Mouse (Mus musculus): ENCODE measurements at regions not wholly inside any gene's neighbourhood (a gene's known extent, or its start where the extent isn't known, plus 50 kb on each side); places are given as distances from the start of the nearest gene placed in this dataset.

DNA sequence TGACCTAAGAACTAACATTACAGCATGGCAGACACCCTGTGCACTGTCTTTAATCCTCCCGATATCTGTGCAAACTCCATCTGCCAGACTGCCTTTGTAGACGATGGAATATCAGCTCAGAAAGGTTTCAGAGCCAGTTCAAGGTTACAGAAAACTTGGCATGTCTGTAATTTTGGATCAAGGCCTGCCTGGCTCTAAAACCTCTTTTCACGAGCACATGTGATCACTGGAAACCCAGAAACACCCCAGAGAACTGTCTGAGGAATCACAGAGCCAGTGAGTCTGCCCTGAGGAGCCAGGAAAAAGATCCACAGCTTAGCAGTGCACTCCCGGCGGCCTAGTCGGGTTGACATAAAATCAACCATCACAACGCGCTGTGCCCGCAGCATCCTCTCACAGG, 149.7 kb upstream of the Fbxo11 start:
- no peaks in the 10 kb centered on the region for H3K79me2 ChIP-seq (ENCODE audit: control insufficient read depth, insufficient read depth)
- no peak overlapping the region for H3K4me3 ChIP-seq
- H3K4me2 ChIP-seq (ENCODE audit: low read depth), result no peak overlapping the region
- no peaks in the 10 kb centered on the region for H3K36me3 ChIP-seq (ENCODE audit: control insufficient read depth, insufficient read depth)
- no peaks in the 10 kb centered on the region for H3K27me3 ChIP-seq (ENCODE audit: control insufficient read depth, insufficient read depth, insufficient read length)
- TF ChIP-seq MYOG (IDR thresholded peaks at IDR 0.05; ENCODE audit: control insufficient read depth in 1 of 3, insufficient read depth in 1 of 3, insufficient read length in 2 of 3, low read depth in 2 of 3), result no peak
- no peak for TF ChIP-seq TCF12 (IDR thresholded peaks at IDR 0.05; ENCODE audit: insufficient read depth, poor library complexity, severe bottlenecking)
- no peak for TF ChIP-seq TCF3 (IDR thresholded peaks at IDR 0.05; ENCODE audit: insufficient read length, low read depth)
- no peak for TF ChIP-seq MYOD1 (IDR thresholded peaks at IDR 0.05; ENCODE audit: control insufficient read depth in 1 of 3, insufficient read length in 2 of 3, low read depth in 2 of 3)
- no peak for TF ChIP-seq REST (IDR thresholded peaks at IDR 0.05; ENCODE audit: insufficient read depth, insufficient read length)
- H3ac ChIP-seq (ENCODE audit: control insufficient read depth, insufficient read length), result no peak overlapping the region

DNA sequence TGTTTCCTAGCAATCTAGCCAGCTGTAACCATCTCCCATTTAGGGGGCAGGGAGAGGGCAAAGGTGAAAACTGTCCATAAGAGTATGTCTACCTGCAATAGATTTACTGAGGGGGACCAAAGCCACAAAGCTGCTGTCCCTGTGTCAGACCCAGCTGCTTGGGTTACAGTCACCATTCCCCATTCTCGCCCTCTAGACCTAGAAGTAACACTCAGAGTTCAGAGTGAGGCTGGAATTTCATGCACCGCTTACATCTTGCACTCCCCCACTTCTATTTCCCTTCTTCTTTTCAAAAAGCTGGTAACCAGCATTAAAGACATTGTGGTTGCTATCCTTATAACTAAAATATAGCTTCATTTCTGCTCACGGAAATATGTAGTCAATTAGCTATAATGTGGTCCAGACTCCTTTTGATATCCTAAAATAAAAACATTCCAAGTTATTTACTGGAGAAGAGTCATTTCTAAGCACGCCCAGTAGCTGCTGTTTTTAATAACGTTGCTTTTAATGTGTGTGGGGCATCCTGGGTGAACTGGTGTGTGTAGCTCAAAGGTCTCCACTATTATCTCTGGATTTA, 157.4 kb upstream of the Fbxo11 start:
- H3K79me2 ChIP-seq (ENCODE audit: control insufficient read depth, insufficient read depth), result no peaks in the 10 kb centered on the region
- H3K27me3 ChIP-seq (ENCODE audit: control insufficient read depth, insufficient read depth, insufficient read length), result no peaks in the 10 kb centered on the region
- no peaks in the 10 kb centered on the region for H3K36me3 ChIP-seq (ENCODE audit: control insufficient read depth, insufficient read depth)
- no peak for TF ChIP-seq TCF12 (IDR thresholded peaks at IDR 0.05; ENCODE audit: insufficient read depth, poor library complexity, severe bottlenecking)
- no peak for TF ChIP-seq POLR2A (IDR thresholded peaks at IDR 0.05; ENCODE audit: insufficient read length, low read depth)
- no peak for TF ChIP-seq USF1 (IDR thresholded peaks at IDR 0.05; ENCODE audit: low read depth)
- no peak for TF ChIP-seq E2F4 (IDR thresholded peaks at IDR 0.05; ENCODE audit: insufficient read depth)
- no peak for TF ChIP-seq CEBPB (IDR thresholded peaks at IDR 0.05; ENCODE audit: insufficient read depth, poor library complexity, severe bottlenecking)
- TF ChIP-seq MYOD1 (IDR thresholded peaks at IDR 0.05; ENCODE audit: control insufficient read depth in 1 of 3, insufficient read length in 2 of 3, low read depth in 2 of 3), result no peak
- no peak for TF ChIP-seq REST (IDR thresholded peaks at IDR 0.05; ENCODE audit: insufficient read depth, insufficient read length)
- no peak for TF ChIP-seq POLR2AphosphoS2 (IDR thresholded peaks at IDR 0.05; ENCODE audit: insufficient read length, low read depth)
- TF ChIP-seq TCF3 (IDR thresholded peaks at IDR 0.05; ENCODE audit: insufficient read length, low read depth), result no peak
- TF ChIP-seq MYOG (IDR thresholded peaks at IDR 0.05; ENCODE audit: control insufficient read depth in 1 of 3, insufficient read depth in 1 of 3, insufficient read length in 2 of 3, low read depth in 2 of 3), result no peak
- TF ChIP-seq SRF (IDR thresholded peaks at IDR 0.05; ENCODE audit: control insufficient read depth, insufficient read length, low read depth), result no peak
- TF ChIP-seq MAX (IDR thresholded peaks at IDR 0.05; ENCODE audit: low read depth), result no peak
- H3K4me3 ChIP-seq, result no peak overlapping the region
- no peak overlapping the region for H3ac ChIP-seq (ENCODE audit: control insufficient read depth, insufficient read length)
- no peak overlapping the region for H3K4me2 ChIP-seq (ENCODE audit: low read depth)

DNA sequence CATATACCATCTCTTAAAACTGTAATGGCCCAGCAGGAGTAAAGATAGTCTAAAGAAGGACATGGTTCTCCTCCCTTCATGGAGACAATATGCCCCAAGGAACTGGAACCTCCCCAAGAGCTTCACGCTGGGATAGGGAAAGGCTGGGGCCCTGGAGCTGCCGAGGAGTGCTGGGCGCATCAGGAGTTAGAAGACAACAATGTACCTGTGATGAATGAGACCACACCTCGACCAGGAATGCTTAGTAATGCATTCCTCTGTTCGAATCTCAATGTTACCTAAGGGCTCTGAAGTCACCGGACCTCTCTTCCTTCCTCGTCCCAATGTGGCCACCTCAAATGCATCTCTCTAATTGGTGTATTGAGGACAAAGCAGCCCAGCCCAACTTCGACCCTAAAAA, 175.4 kb upstream of the Fbxo11 start:
- no peaks in the 10 kb centered on the region for H3K27me3 ChIP-seq (ENCODE audit: control insufficient read depth, insufficient read depth, insufficient read length)
- no peak overlapping the region for H3K4me2 ChIP-seq (ENCODE audit: low read depth)
- no peak overlapping the region for H3ac ChIP-seq (ENCODE audit: control insufficient read depth, insufficient read length)
- H3K4me3 ChIP-seq, result no peak overlapping the region
- no peaks in the 10 kb centered on the region for H3K36me3 ChIP-seq (ENCODE audit: control insufficient read depth, insufficient read depth)
- TF ChIP-seq POLR2AphosphoS2 (IDR thresholded peaks at IDR 0.05; ENCODE audit: insufficient read length, low read depth) (no peak), TCF12 (IDR thresholded peaks at IDR 0.05; ENCODE audit: insufficient read depth, poor library complexity, severe bottlenecking) (no peak), CEBPB (IDR thresholded peaks at IDR 0.05; ENCODE audit: insufficient read depth, poor library complexity, severe bottlenecking) (no peak), E2F4 (IDR thresholded peaks at IDR 0.05; ENCODE audit: insufficient read depth) (no peak), POLR2A (IDR thresholded peaks at IDR 0.05; ENCODE audit: insufficient read length, low read depth) (no peak), USF1 (IDR thresholded peaks at IDR 0.05; ENCODE audit: low read depth) (no peak), MYOG (IDR thresholded peaks at IDR 0.05; ENCODE audit: control insufficient read depth in 1 of 3, insufficient read depth in 1 of 3, insufficient read length in 2 of 3, low read depth in 2 of 3) (no peak), MYOD1 (IDR thresholded peaks at IDR 0.05; ENCODE audit: control insufficient read depth in 1 of 3, insufficient read length in 2 of 3, low read depth in 2 of 3) (no peak), REST (IDR thresholded peaks at IDR 0.05; ENCODE audit: insufficient read depth, insufficient read length) (no peak), TCF3 (IDR thresholded peaks at IDR 0.05; ENCODE audit: insufficient read length, low read depth) (no peak), MAX (IDR thresholded peaks at IDR 0.05; ENCODE audit: low read depth) (no peak), SRF (IDR thresholded peaks at IDR 0.05; ENCODE audit: control insufficient read depth, insufficient read length, low read depth) (no peak)
- H3K79me2 ChIP-seq (ENCODE audit: control insufficient read depth, insufficient read depth), result no peaks in the 10 kb centered on the region

DNA sequence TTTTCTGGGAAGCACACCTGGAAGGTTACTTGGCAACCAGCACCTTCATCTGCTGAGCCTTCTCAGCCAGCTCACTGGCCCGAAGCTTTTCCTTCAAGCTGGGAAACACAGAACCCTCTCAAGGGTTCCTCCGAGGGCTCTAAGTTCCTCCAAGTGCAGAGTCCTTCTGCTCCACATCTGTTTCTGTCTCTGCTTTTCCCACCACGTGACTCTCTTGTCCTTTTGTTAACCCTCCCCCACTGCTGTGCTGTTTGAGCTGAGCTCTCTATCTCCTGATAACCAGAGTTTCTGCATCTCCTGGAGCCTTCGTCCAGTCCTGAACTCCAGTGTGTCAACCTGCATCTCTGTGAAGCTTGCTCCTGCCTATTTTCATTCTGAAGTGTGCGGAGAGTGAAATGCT, 183.5 kb upstream of the Fbxo11 start:
- no peak for TF ChIP-seq MYOD1 (IDR thresholded peaks at IDR 0.05; ENCODE audit: control insufficient read depth in 1 of 3, insufficient read length in 2 of 3, low read depth in 2 of 3)
- TF ChIP-seq USF1 (IDR thresholded peaks at IDR 0.05; ENCODE audit: low read depth), result peak; percentile 56
- Histone ChIP-seq H3K36me3 (ENCODE audit: control insufficient read depth, insufficient read depth) (no peaks in the 10 kb centered on the region), H3K79me2 (ENCODE audit: control insufficient read depth, insufficient read depth) (no peaks in the 10 kb centered on the region), H3K4me3 (no peak overlapping the region), H3ac (ENCODE audit: control insufficient read depth, insufficient read length) (no peak overlapping the region), H3K4me2 (ENCODE audit: low read depth) (no peak overlapping the region), H3K27me3 (ENCODE audit: control insufficient read depth, insufficient read depth, insufficient read length) (no peaks in the 10 kb centered on the region)

DNA sequence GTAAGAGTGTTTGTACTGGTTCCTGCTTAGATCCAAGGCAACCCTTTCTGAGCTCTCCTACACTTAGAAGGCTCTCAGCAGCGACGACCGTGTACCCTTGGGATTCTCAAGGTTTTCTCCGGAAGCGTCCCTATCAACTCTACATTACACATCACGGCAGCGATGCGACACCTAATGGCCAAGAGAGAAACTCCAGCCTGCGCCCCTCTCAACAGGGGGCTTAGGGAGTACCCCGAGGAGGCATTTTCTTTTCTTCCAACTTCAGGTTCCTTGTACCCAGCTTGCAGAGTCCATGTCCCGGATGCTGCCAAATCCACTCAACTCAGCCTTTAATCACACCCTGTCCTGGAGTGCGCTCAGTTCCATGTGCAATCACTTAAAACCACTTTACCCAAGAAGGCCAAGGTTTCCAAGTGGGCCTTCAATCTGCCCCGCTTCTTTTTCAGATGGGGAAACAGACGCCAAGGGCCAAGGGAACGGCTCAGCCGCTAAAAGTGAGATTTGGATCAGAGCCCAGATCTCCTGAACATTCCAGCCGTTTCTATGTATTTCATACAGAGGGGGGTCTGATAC, 186.9 kb upstream of the Fbxo11 start:
- Histone ChIP-seq H3K36me3 (ENCODE audit: control insufficient read depth, insufficient read depth) (no peaks in the 10 kb centered on the region), H3K4me3 (no peak overlapping the region), H3ac (ENCODE audit: control insufficient read depth, insufficient read length) (no peak overlapping the region), H3K27me3 (ENCODE audit: control insufficient read depth, insufficient read depth, insufficient read length) (no peaks in the 10 kb centered on the region), H3K4me2 (ENCODE audit: low read depth) (peak overlapping the region; percentile 55), H3K79me2 (ENCODE audit: control insufficient read depth, insufficient read depth) (no peaks in the 10 kb centered on the region)
- no peak for TF ChIP-seq POLR2AphosphoS2 (IDR thresholded peaks at IDR 0.05; ENCODE audit: insufficient read length, low read depth)
- no peak for TF ChIP-seq REST (IDR thresholded peaks at IDR 0.05; ENCODE audit: insufficient read depth, insufficient read length)

All from myocyte (in vitro differentiated cells).